Mouse (Mus musculus): ENCODE measurements at regions not wholly inside any gene's neighbourhood (a gene's known extent, or its start where the extent isn't known, plus 50 kb on each side); places are given as distances from the start of the nearest gene placed in this dataset.

- WGBS = 27% methylated on average over 28 of the region's 28 CpGs
- Histone ChIP-seq H3K9me3 (ENCODE audit: control insufficient read depth, low read length) (peaks cover 2% of the 10 kb centered on the region; the same call in 1 of the 2 replicates), H3K36me3 (ENCODE audit: control insufficient read depth, insufficient read depth, low read length) (no peaks in the 10 kb centered on the region), H3K4me2 (ENCODE audit: low read length) (peak overlapping the region; percentile 11; the same call in 1 of the 2 replicates), H3K27me3 (replicated peaks; ENCODE audit: control insufficient read depth, insufficient read depth, low read length) (no peaks in the 10 kb centered on the region), H3K4me1 (replicated peaks; ENCODE audit: control insufficient read depth, insufficient read depth, low read length) (peaks cover 9% of the 10 kb centered on the region), H3K4me3 (ENCODE audit: low read depth, low read length) (no peak overlapping the region), H3K9ac (ENCODE audit: low read length) (no peak overlapping the region), H3K27ac (ENCODE audit: low read depth) (no peak overlapping the region; the same call in 1 of the 2 replicates)
- DNase-seq (ENCODE audit: low spot score) (peak; percentile 58), ATAC-seq (replicated peaks; ENCODE audit: low FRiP score, low TSS enrichment, low read depth) (0 out of 2 replicates have a peak, but pooled peaks have one; percentile 40)
Measured at GRCm38 (mm10) chr5:119480191-119481190, 190.0 kb upstream of the Tbx3 start.

GRCm38 (mm10) chr5:119483706-119484105 lies 186.8 kb upstream of the Tbx3 start:
- peaks cover 9% of the 10 kb centered on the region for H3K4me1 ChIP-seq (replicated peaks; ENCODE audit: control insufficient read depth, insufficient read depth, low read length)
- H3K9me3 ChIP-seq (ENCODE audit: control insufficient read depth, low read length) = no peaks in the 10 kb centered on the region
- H3K4me2 ChIP-seq (ENCODE audit: low read length) = no peak overlapping the region
- H3K9ac ChIP-seq (ENCODE audit: low read length) = no peak overlapping the region
- no peak for ATAC-seq (replicated peaks; ENCODE audit: low FRiP score, low TSS enrichment, low read depth)
- no peak for DNase-seq (ENCODE audit: low spot score)
- H3K27ac ChIP-seq (ENCODE audit: low read depth) = no peak overlapping the region
- WGBS = 56% methylated on average over 8 of the region's 8 CpGs
- H3K4me3 ChIP-seq (ENCODE audit: low read depth, low read length) = no peak overlapping the region
- H3K36me3 ChIP-seq (ENCODE audit: control insufficient read depth, insufficient read depth, low read length) = no peaks in the 10 kb centered on the region
- H3K27me3 ChIP-seq (replicated peaks; ENCODE audit: control insufficient read depth, insufficient read depth, low read length) = no peaks in the 10 kb centered on the region

- no peaks in the 10 kb centered on the region for H3K27me3 ChIP-seq (replicated peaks; ENCODE audit: control insufficient read depth, insufficient read depth, low read length)
- no peaks in the 10 kb centered on the region for H3K36me3 ChIP-seq (ENCODE audit: control insufficient read depth, insufficient read depth, low read length)
- no peak for ATAC-seq (replicated peaks; ENCODE audit: low FRiP score, low TSS enrichment, low read depth)
- H3K4me3 ChIP-seq (ENCODE audit: low read depth, low read length) = no peak overlapping the region
- H3K4me1 ChIP-seq (replicated peaks; ENCODE audit: control insufficient read depth, insufficient read depth, low read length) = no peaks in the 10 kb centered on the region
- H3K9ac ChIP-seq (ENCODE audit: low read length) = no peak overlapping the region
- H3K4me2 ChIP-seq (ENCODE audit: low read length) = no peak overlapping the region
- no peaks in the 10 kb centered on the region for H3K9me3 ChIP-seq (ENCODE audit: control insufficient read depth, low read length)
- H3K27ac ChIP-seq (ENCODE audit: low read depth) = no peak overlapping the region
- no peak for DNase-seq (ENCODE audit: low spot score)
Measured at GRCm38 (mm10) chr5:119486196-119486595, 184.3 kb upstream of the Tbx3 start.

GRCm38 (mm10) chr5:119487184-119487583 lies 183.3 kb upstream of the Tbx3 start:
- H3K4me1 ChIP-seq (replicated peaks; ENCODE audit: control insufficient read depth, insufficient read depth, low read length) = no peaks in the 10 kb centered on the region
- H3K9me3 ChIP-seq (ENCODE audit: control insufficient read depth, low read length) = no peaks in the 10 kb centered on the region
- DNase-seq (ENCODE audit: low spot score) (no peak), ATAC-seq (replicated peaks; ENCODE audit: low FRiP score, low TSS enrichment, low read depth) (no peak)
- H3K4me2 ChIP-seq (ENCODE audit: low read length) = no peak overlapping the region
- no peak overlapping the region for H3K9ac ChIP-seq (ENCODE audit: low read length)
- 25% methylated on average over 8 of the region's 8 CpGs for WGBS
- H3K27ac ChIP-seq (ENCODE audit: low read depth) = no peak overlapping the region
- H3K27me3 ChIP-seq (replicated peaks; ENCODE audit: control insufficient read depth, insufficient read depth, low read length) = no peaks in the 10 kb centered on the region
- H3K4me3 ChIP-seq (ENCODE audit: low read depth, low read length) = no peak overlapping the region
- no peaks in the 10 kb centered on the region for H3K36me3 ChIP-seq (ENCODE audit: control insufficient read depth, insufficient read depth, low read length)

- DNase-seq (ENCODE audit: low spot score) (no peak), ATAC-seq (replicated peaks; ENCODE audit: low FRiP score, low TSS enrichment, low read depth) (no peak)
- no peaks in the 10 kb centered on the region for H3K4me1 ChIP-seq (replicated peaks; ENCODE audit: control insufficient read depth, insufficient read depth, low read length)
- no peaks in the 10 kb centered on the region for H3K36me3 ChIP-seq (ENCODE audit: control insufficient read depth, insufficient read depth, low read length)
- WGBS = 70% methylated on average over 1 of the region's 1 CpGs
- no peak overlapping the region for H3K4me2 ChIP-seq (ENCODE audit: low read length)
- H3K4me3 ChIP-seq (ENCODE audit: low read depth, low read length) = no peak overlapping the region
- no peak overlapping the region for H3K9ac ChIP-seq (ENCODE audit: low read length)
- no peaks in the 10 kb centered on the region for H3K27me3 ChIP-seq (replicated peaks; ENCODE audit: control insufficient read depth, insufficient read depth, low read length)
- H3K9me3 ChIP-seq (ENCODE audit: control insufficient read depth, low read length) = no peaks in the 10 kb centered on the region
- H3K27ac ChIP-seq (ENCODE audit: low read depth) = no peak overlapping the region
Measured at GRCm38 (mm10) chr5:119497501-119497900, 173.0 kb upstream of the Tbx3 start.

- WGBS = 65% methylated on average over 6 of the region's 6 CpGs
- Histone ChIP-seq H3K9ac (ENCODE audit: low read length) (no peak overlapping the region), H3K4me2 (ENCODE audit: low read length) (no peak overlapping the region), H3K27me3 (replicated peaks; ENCODE audit: control insufficient read depth, insufficient read depth, low read length) (no peaks in the 10 kb centered on the region), H3K27ac (ENCODE audit: low read depth) (no peak overlapping the region), H3K9me3 (ENCODE audit: control insufficient read depth, low read length) (no peaks in the 10 kb centered on the region), H3K4me3 (ENCODE audit: low read depth, low read length) (no peak overlapping the region), H3K4me1 (replicated peaks; ENCODE audit: control insufficient read depth, insufficient read depth, low read length) (no peaks in the 10 kb centered on the region), H3K36me3 (ENCODE audit: control insufficient read depth, insufficient read depth, low read length) (no peaks in the 10 kb centered on the region)
- DNase-seq (ENCODE audit: low spot score) = no peak
- ATAC-seq (replicated peaks; ENCODE audit: low FRiP score, low TSS enrichment, low read depth) = no peak
Measured at GRCm38 (mm10) chr5:119498431-119498830, 172.0 kb upstream of the Tbx3 start.

GRCm38 (mm10) chr5:119507709-119508108 lies 162.8 kb upstream of the Tbx3 start:
- Histone ChIP-seq H3K27ac (ENCODE audit: low read depth) (no peak overlapping the region), H3K4me3 (ENCODE audit: low read depth, low read length) (no peak overlapping the region), H3K9me3 (ENCODE audit: control insufficient read depth, low read length) (no peaks in the 10 kb centered on the region), H3K9ac (ENCODE audit: low read length) (no peak overlapping the region), H3K4me1 (replicated peaks; ENCODE audit: control insufficient read depth, insufficient read depth, low read length) (peaks cover 5% of the 10 kb centered on the region; the same call in 1 of the 2 replicates), H3K36me3 (ENCODE audit: control insufficient read depth, insufficient read depth, low read length) (no peaks in the 10 kb centered on the region), H3K27me3 (replicated peaks; ENCODE audit: control insufficient read depth, insufficient read depth, low read length) (no peaks in the 10 kb centered on the region), H3K4me2 (ENCODE audit: low read length) (no peak overlapping the region)
- DNase-seq (ENCODE audit: low spot score) = no peak
- 23% methylated on average over 14 of the region's 14 CpGs for WGBS
- ATAC-seq (replicated peaks; ENCODE audit: low FRiP score, low TSS enrichment, low read depth) = no peak

DNA sequence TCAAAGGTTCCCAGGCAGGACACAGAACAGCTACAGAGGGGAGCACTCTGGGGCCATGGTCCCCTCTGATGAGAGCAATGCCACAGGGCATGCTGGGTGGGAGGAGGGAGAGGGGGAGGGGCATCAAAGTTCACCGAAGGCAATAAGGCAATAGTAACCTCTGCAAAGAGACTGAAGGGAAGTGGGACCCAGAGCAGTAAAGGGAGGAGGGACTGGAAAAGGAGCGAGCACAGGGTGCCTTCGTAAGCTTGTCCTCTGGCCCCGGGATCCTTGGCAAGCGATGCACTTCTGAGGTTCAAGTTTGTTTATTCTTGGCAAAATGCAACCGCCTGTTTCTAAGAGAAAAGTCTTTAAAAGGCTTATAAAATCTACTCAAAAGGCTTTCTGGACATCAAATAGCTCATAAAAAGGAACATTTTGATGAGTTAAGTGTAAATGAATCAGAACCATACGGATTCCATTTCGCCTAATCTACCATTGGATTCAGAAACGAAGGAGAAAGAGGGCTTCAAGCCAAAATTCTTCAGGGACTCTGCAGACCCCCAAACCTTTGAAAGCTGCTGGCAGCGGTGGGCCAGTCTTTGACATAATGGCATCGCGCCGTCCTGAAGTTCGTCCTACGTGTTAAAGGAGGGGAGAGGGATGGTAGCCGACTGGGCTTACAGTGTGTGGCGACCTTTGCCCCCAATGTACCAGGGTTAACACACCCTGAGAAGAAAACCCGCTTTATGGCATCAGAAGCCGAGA lies 151.8 kb upstream of the Tbx3 start:
- 70% methylated on average over 19 of the region's 19 CpGs for WGBS
- Histone ChIP-seq H3K9ac (ENCODE audit: low read length) (no peak overlapping the region), H3K27me3 (replicated peaks; ENCODE audit: control insufficient read depth, insufficient read depth, low read length) (no peaks in the 10 kb centered on the region), H3K9me3 (ENCODE audit: control insufficient read depth, low read length) (no peaks in the 10 kb centered on the region), H3K4me2 (ENCODE audit: low read length) (no peak overlapping the region), H3K4me3 (ENCODE audit: low read depth, low read length) (no peak overlapping the region), H3K36me3 (ENCODE audit: control insufficient read depth, insufficient read depth, low read length) (no peaks in the 10 kb centered on the region), H3K4me1 (replicated peaks; ENCODE audit: control insufficient read depth, insufficient read depth, low read length) (no peaks in the 10 kb centered on the region; the same call in 1 of the 2 replicates), H3K27ac (ENCODE audit: low read depth) (no peak overlapping the region)
- ATAC-seq (replicated peaks; ENCODE audit: low FRiP score, low TSS enrichment, low read depth) (no peak), DNase-seq (ENCODE audit: low spot score) (no peak)

All from intestine, embryonic 14.5 days (tissue).